Mouse (Mus musculus): ENCODE results near the gene Rapgef2.
"Not testable (repeated sequence)": the region's sequence is repeated elsewhere in the genome, so short reads cannot be mapped to it uniquely, and the experiment has no call there.

The Rapgef2 gene

GRCm38 (mm10) chr3:79233478-79234415 is 52.6 kb downstream of the Rapgef2 start:
- DNase-seq (ENCODE audit: low read depth), result no peak

- no peak for DNase-seq (ENCODE audit: low read depth)
Measured at GRCm38 (mm10) chr3:79230718-79231117, 55.6 kb downstream of the Rapgef2 start.

GRCm38 (mm10) chr3:79229546-79229945 is 56.8 kb downstream of the Rapgef2 start:
- no peak for DNase-seq (ENCODE audit: low read depth)

GRCm38 (mm10) chr3:79228304-79228703 is 58.0 kb downstream of the Rapgef2 start:
- DNase-seq (ENCODE audit: low read depth), result no peak

- DNase-seq (ENCODE audit: low read depth), result peak; percentile 77
Measured at GRCm38 (mm10) chr3:79227356-79228088, 58.8 kb downstream of the Rapgef2 start.

GRCm38 (mm10) chr3:79226807-79227206 is 59.5 kb downstream of the Rapgef2 start:
- DNase-seq (ENCODE audit: low read depth), result not testable (repeated sequence)

GRCm38 (mm10) chr3:79225888-79226287 is 60.4 kb downstream of the Rapgef2 start:
- DNase-seq (ENCODE audit: low read depth), result peak; percentile 68

GRCm38 (mm10) chr3:79224352-79224751 is 62.0 kb downstream of the Rapgef2 start:
- no peak for DNase-seq (ENCODE audit: low read depth)

GRCm38 (mm10) chr3:79223281-79223680 is 63.0 kb downstream of the Rapgef2 start:
- DNase-seq (ENCODE audit: low read depth), result no peak

GRCm38 (mm10) chr3:79222192-79222960 is 63.9 kb downstream of the Rapgef2 start:
- DNase-seq (ENCODE audit: low read depth), result no peak

GRCm38 (mm10) chr3:79221296-79222191 is 64.8 kb downstream of the Rapgef2 start:
- peak; percentile 88 for DNase-seq (ENCODE audit: low read depth)

- DNase-seq (ENCODE audit: low read depth), result no peak
Measured at GRCm38 (mm10) chr3:79219144-79219930, 67.0 kb downstream of the Rapgef2 start.

GRCm38 (mm10) chr3:79218566-79219051 is 67.7 kb downstream of the Rapgef2 start:
- no peak for DNase-seq (ENCODE audit: low read depth)

GRCm38 (mm10) chr3:79210243-79210642 is 76.1 kb downstream of the Rapgef2 start:
- DNase-seq (ENCODE audit: low read depth), result no peak

- DNase-seq (ENCODE audit: low read depth), result no peak
Measured at GRCm38 (mm10) chr3:79207216-79207615, 79.1 kb downstream of the Rapgef2 start.

- DNase-seq (ENCODE audit: low read depth), result no peak
Measured at GRCm38 (mm10) chr3:79206524-79206923, 79.8 kb downstream of the Rapgef2 start.

- no peak for DNase-seq (ENCODE audit: low read depth)
Measured at GRCm38 (mm10) chr3:79205981-79206380, 80.3 kb downstream of the Rapgef2 start.

- no peak for DNase-seq (ENCODE audit: low read depth)
Measured at GRCm38 (mm10) chr3:79205112-79205511, 81.2 kb downstream of the Rapgef2 start.

- no peak for DNase-seq (ENCODE audit: low read depth)
Measured at GRCm38 (mm10) chr3:79204261-79204660, 82.1 kb downstream of the Rapgef2 start.

GRCm38 (mm10) chr3:79203821-79204220 is 82.5 kb downstream of the Rapgef2 start:
- DNase-seq (ENCODE audit: low read depth), result no peak

Measured in induced T-regulatory cell, adult 2 months (primary cell).